Mouse (Mus musculus) urinary bladder, postnatal 36 days (tissue): Measurements from ENCODE around the gene Rnf20.

Experiments
- DNase-seq, 2 experiments: peaks; one replicate each; pipeline ENCODE4 v3.0.0; 2022; ENCODE audit warnings: low spot score in 2 of 2, mixed read lengths in 1 of 2

Gene Rnf20

GRCm38 (mm10) chr4:49659421-49659820 is 27.6 kb downstream of the Rnf20 start:
- DNase-seq = no peak

DNA sequence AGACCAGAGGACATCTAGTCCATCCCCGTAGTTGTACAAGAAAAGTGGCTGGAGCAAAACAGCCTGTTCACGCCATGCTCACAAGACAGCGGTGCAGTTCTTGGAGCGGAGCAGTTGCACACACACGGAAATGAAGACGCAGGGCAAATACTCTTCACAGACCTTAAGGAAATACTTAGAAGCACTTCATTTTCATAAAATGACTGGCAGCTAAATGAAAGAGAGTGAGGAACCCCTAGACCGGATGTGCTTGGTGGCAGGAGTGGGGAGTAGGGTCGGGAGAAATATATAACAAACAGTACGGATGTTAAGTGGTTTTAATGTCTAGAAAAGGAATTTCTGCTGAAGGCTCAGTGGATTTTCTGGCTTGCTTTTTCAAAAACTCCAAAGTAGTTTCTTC is 29.9 kb downstream of the Rnf20 start:
- DNase-seq = no peak

DNA sequence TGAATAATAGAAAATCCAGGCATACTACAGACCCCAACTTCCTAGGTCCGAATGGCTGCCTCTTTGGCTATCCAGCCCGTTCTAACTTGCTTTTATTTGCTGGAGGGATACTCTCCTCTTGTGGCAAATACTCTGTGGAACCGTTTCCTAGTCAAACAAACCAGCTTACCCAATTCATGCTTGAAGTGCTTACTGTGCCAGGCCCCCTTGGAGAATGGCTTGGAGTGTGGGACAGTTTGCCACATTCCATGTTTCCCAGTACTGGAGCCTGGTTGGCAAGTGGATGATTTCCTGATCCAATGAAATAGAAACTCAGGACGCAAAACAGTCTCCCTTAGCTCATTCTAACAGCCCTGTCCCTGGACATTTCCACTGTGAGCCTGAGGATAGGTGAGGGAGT is 30.4 kb downstream of the Rnf20 start:
- no peak for DNase-seq

GRCm38 (mm10) chr4:49664850-49665249 is 33.0 kb downstream of the Rnf20 start:
- no peak for DNase-seq

- no peak for DNase-seq
These were observed 44.3 kb downstream of the Rnf20 start for GRCm38 (mm10) chr4:49676071-49676470.

DNA sequence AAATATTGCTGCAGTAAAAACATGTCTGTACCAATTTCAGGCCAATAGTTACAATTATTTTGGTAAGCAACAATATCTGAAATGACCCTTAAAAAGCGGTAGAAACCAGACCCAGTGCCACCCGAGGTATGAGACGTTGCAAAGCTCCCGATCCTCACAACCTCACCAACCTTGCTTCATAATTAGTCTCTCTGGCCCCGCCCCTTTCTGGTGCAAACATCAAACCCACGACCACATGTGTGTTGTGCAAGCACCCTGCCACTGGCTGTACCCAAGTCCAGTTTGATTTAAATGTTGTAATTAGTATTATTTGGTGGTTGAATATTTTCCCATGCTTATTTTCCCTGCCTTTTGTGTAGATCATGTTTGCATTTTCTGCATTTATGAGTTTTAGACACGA is 45.0 kb downstream of the Rnf20 start:
- no peak for DNase-seq

DNA sequence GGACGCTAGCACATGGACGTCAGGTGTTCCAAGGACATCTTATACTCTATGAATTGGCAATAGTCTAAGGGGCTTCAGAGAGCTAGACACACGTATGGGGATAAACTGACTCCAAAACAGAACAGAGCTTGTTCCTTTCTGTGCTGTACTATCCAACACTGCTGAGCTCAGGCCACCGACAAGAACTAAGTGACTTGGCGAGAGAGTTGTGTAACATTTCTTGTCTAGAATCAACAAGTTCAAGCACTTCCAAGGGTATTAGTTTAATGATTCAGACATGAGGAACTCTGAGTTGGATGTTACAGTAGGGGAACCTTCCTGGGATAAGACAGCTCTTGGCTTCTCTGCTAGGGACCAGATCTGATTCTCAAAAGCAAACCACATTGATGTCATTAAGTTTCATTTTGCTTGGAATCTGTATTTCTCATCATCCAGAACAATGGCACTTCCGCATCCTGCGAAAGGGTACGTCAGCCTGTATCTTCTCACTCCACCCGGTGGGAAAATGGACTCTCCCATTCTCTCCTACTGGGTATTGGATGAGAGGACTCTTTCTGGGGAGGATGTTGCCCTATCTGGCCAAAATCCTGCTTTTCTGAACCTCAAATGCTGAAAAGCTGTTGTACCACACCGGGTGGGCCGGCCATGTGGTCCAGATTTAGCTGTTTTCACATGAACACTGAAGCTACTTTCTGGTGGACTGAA is 48.5 kb downstream of the Rnf20 start:
- DNase-seq = no peak

DNA sequence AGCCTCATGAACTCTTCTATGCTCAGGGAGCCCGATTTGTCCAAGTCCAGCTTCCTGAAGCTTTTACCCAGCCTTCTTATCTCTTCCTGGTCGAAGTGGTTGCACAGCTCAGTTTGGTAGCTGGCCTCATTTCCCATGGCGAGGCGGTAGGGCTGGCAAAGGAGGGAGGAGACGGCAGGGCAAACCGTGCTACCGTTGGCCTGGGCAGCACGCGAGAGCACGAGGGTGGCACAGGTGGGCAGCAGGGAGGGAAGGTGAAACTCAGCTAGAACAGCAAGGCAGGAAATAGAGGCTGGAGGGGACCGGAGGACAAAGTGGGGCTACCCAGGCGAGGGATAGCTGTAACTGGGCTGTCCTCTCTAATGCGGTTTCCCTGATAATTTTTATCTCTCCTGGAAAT is 50.0 kb downstream of the Rnf20 start, which contains the start of gene Ppp3r2:
TSS of gene Ppp3r2 (minus strand) at position 213 of the 400 bp plus-strand sequence.
- no peak for DNase-seq

- peak; percentile 16 for DNase-seq
These were observed 56.9 kb downstream of the Rnf20 start for GRCm38 (mm10) chr4:49688594-49689288.

DNA sequence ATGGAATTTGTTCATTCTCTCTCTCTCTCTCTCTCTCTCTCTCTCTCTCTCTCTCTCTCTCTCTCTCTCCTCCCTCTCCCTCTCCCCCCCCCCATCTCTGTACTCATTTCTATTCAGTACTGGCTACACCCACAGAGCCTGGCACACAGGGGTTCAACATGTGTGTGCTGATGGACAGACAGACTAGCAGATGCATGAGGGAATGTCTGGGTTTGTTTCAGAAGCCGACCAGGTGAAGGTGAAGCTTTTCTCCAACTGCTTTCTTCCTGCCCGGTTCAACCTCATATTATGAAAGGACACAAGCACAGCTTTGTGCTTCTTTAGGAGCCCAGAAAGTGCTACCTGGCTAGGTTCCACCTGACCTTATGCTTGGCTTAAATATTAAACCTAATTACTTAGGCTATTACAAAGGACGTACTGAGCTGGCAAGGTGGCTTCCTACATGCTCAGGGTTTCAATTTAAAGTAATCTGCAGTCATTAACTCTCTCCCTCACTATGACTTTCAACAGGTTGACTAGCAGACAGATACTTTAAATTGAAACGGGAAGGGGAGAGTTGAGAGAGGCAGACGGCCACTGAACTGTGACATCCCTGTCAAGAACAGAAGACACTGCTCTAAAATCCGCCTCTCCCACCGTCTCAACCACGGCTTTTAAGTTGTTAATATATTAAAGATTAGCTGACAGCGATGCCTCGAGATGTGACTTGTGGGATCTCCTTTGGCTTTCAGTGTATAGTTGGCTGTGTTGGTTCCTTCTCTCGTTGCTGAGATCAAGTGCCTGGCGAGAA is 59.8 kb downstream of the Rnf20 start:
- no peak for DNase-seq
